Mouse (Mus musculus) liver, embryonic 11.5 days (tissue): ENCODE measurements around the gene Tspan12. TPM values are rescaled to one million over a fixed set of nuclear protein-coding genes. Genes with fewer than 3 reads are reported as not detected.

Source experiments
- ATAC-seq: fragments of 200-750 bp; cut with Nextera tagmentation; replicated peaks from 2 replicates; pipeline ENCODE4 v1.8.0; 2017; ENCODE audit warnings: moderate number of reproducible peaks, mild to moderate bottlenecking, moderate TSS enrichment, moderate library complexity; ENCODE audit not compliant: low FRiP score
- DNase-seq: peaks from one replicate; pipeline ENCODE4 v3.0.0-alpha.2; 2017; ENCODE audit warnings: low spot score
- H3K27ac ChIP-seq: fragments of 300-500 bp; sonication (generic); 2 replicates; pipeline ENCODE4 v1.5.1; 2014; ENCODE audit warnings: mild to moderate bottlenecking, low read depth, low read length, control low read depth
- H3K27me3 ChIP-seq: fragments of 300-500 bp; sonication (generic); replicated peaks from 2 replicates; pipeline ENCODE4 v1.6.1; 2014; ENCODE audit warnings: low read length, mixed read lengths; ENCODE audit not compliant: control insufficient read depth, insufficient read depth
- H3K36me3 ChIP-seq: fragments of 300-500 bp; sonication (generic); 2 replicates; pipeline ENCODE4 v1.6.1; 2014; ENCODE audit warnings: mild to moderate bottlenecking, low read length, moderate library complexity, mixed read lengths; ENCODE audit not compliant: control insufficient read depth, insufficient read depth
- H3K4me1 ChIP-seq: fragments of 300-500 bp; sonication (generic); replicated peaks from 2 replicates; pipeline ENCODE4 v1.6.1; 2014; ENCODE audit warnings: low read length, mixed read lengths; ENCODE audit not compliant: control insufficient read depth, insufficient read depth
- H3K4me2 ChIP-seq: fragments of 300-500 bp; sonication (generic); 2 replicates; pipeline ENCODE4 v1.6.1; 2014; ENCODE audit warnings: mild to moderate bottlenecking, control low read depth, moderate library complexity
- H3K4me3 ChIP-seq: fragments of 300-500 bp; sonication (generic); 2 replicates; pipeline ENCODE4 v1.5.1; 2014; ENCODE audit warnings: low read depth, low read length, control low read depth
- H3K9ac ChIP-seq: fragments of 300-500 bp; sonication (generic); 2 replicates; pipeline ENCODE4 v1.6.1; 2014; ENCODE audit warnings: low read depth, low read length, control low read depth
- H3K9me3 ChIP-seq: fragments of 300-500 bp; sonication (generic); 2 replicates; pipeline ENCODE4 v1.6.1; 2016; ENCODE audit warnings: low read length, inconsistent platforms, mixed read lengths; ENCODE audit not compliant: control insufficient read depth
- WGBS: fragments of 180-500 bp; shearing (Covaris S2); extraction: QIAGEN DNeasy Blood & Tissue Kit; methylation state at CpG from one replicate; pipeline ENCODE4 v1.1.7; 2014; 5-methylcytosine and 5-hydroxymethylcytosine counted together
- polyA plus RNA-seq: library from polyadenylated mRNA; unstranded; fragments of >200 nt; fragmentation: Nextera tagmentation; extraction: Ambion mirVana; gene quantifications from 2 replicates; pipeline ENCODE4 v1.2.1, GENCODE M21; 2014

Tspan12 gene
- polyA plus RNA-seq, 1 experiment from 2014 or later, result 47.9 TPM

DNA sequence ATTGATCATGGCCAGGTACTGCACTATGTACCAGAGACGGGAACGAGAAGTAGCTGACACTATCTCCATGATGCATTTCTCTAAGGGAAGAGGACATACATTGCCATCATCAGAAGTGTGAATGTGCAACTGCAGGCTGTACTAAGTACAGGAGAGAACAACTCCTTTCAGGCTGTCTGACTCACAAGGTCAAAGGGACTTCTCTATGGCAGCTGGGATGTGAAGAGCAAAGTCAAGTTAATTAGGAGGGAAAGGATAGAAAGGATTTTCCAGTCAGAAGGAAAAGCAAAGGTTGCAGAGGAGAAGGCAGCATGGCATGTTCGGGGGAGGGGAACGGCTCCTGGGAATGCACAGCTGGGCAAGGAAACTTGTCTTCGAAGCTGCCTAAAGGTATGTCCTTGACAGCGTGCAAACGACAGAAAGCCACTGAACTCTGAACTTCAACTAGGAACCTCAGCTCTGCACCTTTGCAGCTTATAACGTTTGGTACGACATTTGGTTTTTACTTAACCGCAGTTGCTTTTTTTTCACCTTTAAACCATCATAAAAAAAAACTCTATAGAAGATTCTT is 13.0 kb downstream of the Tspan12 start:
- no peak for DNase-seq

DNA sequence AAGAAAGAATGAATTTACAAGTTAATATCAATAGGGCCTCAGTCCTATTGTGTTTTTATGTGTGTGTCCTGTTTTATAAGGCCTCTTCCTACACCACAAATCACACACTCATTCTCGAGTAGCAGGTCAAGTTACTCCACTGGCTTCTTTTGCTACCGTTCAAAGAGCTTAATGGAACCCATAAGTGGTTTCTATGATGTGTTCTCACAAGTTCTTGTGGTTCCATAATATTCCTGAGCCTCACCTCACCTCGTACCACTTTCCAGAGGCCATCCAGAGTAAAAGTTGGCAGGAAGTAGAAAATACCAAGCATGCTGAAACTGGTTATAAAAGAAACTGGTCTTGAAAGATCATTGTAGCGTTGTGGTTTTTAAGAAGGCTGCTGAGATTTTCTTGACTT is 18.8 kb downstream of the Tspan12 start:
- no peaks in the 10 kb centered on the region for H3K27me3 ChIP-seq

More for the DNA sequence above, 13.0 kb downstream of the Tspan12 start:
- H3K4me1 ChIP-seq, result peaks cover 3% of the 10 kb centered on the region; the same call in 1 of the 2 replicates
- H3K4me2 ChIP-seq, result no peak overlapping the region
- H3K27ac ChIP-seq, result no peak overlapping the region
- H3K9ac ChIP-seq, result no peak overlapping the region
- H3K27me3 ChIP-seq, result no peaks in the 10 kb centered on the region
- H3K4me3 ChIP-seq, result no peak overlapping the region
- H3K9me3 ChIP-seq, result no peaks in the 10 kb centered on the region
- WGBS, result 70% methylated on average over 10 of the region's 10 CpGs
- peaks cover under 1% of the 10 kb centered on the region; the same call in 1 of the 2 replicates for H3K36me3 ChIP-seq
- ATAC-seq, result no peak

DNA sequence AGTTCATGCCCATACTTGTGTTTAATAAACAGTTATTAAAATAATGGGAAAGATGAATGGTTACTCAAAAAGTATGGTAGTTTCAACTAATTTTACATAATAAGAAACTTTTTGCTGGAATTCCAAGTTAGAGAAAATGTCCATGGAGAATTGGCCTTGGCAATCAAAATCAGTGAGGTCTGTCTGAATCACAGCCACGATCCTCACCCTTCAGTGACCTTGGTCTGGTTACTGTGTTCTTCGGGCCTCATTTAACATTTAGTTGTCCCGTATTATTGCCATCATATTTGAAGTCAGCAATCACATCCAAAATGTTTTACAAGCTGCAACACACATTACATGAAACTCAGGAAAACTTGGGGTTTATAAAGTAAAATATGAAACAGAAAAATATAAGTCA is 20.4 kb downstream of the Tspan12 start:
- H3K4me3 ChIP-seq, result no peak overlapping the region
- H3K27ac ChIP-seq, result no peak overlapping the region
- DNase-seq (no peak), ATAC-seq (no peak)
- H3K9ac ChIP-seq, result no peak overlapping the region
- H3K4me2 ChIP-seq, result no peak overlapping the region
- 83% methylated on average over 3 of the region's 3 CpGs for WGBS
- no peaks in the 10 kb centered on the region for H3K9me3 ChIP-seq
- H3K36me3 ChIP-seq, result peaks cover 3% of the 10 kb centered on the region; the same call in 1 of the 2 replicates
- no peaks in the 10 kb centered on the region for H3K27me3 ChIP-seq
- H3K4me1 ChIP-seq, result no peaks in the 10 kb centered on the region

More for the DNA sequence above, 18.8 kb downstream of the Tspan12 start:
- 85% methylated on average over 4 of the region's 4 CpGs for WGBS
- Histone ChIP-seq H3K4me1 (no peaks in the 10 kb centered on the region), H3K4me3 (no peak overlapping the region), H3K9me3 (no peaks in the 10 kb centered on the region), H3K4me2 (no peak overlapping the region), H3K36me3 (peaks cover 3% of the 10 kb centered on the region; the same call in 1 of the 2 replicates), H3K9ac (no peak overlapping the region), H3K27ac (no peak overlapping the region)
- DNase-seq, result no peak
- ATAC-seq, result no peak

DNA sequence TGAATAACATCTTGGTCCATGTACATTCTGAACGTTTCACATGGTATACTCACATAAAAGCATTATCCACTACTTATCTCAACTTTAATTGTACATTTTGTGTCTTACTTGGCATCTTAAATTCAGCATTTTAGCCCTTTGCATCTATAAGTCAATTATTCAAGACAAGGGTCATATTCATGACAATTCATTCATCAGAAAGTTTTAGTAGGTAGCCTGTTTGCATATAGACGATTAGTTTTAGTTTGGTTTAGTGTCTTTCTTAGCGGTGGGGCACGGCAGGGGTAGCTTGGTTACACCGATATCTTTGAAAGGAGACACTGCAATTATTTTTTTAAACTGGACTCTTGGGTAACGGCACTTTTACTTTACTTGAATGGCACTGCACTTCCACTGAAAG is 21.4 kb downstream of the Tspan12 start:
- H3K27me3 ChIP-seq, result no peaks in the 10 kb centered on the region
- H3K27ac ChIP-seq, result no peak overlapping the region
- 76% methylated on average over 6 of the region's 6 CpGs for WGBS
- no peak overlapping the region for H3K4me2 ChIP-seq
- no peak overlapping the region for H3K9ac ChIP-seq
- no peak overlapping the region for H3K4me3 ChIP-seq
- peaks cover 3% of the 10 kb centered on the region; the same call in 1 of the 2 replicates for H3K36me3 ChIP-seq
- no peaks in the 10 kb centered on the region for H3K9me3 ChIP-seq
- ATAC-seq (no peak), DNase-seq (no peak)
- 0 out of 2 replicates have a peak, but pooled peaks cover 2% of the 10 kb centered on the region for H3K4me1 ChIP-seq

DNA sequence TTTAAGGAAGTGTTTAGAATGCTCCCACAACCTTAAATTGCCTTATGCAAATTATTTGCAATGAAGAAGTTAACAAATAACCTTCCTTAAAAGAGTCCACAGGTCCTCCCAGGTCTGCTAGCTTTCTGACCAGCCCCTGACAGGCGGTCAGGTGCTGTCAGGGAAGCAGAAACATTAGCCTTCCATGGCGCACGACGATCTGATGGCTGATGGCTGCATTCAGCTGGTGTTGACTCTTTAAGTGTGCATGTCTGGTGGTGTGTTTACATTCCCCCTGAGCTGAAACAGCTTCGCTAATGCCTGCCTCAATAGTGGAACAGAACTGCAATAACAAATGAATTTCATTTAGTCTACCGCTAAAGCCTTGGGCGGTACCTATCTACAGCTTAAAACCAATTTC is 22.4 kb downstream of the Tspan12 start:
- Histone ChIP-seq H3K4me1 (0 out of 2 replicates have a peak, but pooled peaks cover 3% of the 10 kb centered on the region), H3K4me2 (no peak overlapping the region), H3K27ac (no peak overlapping the region), H3K9ac (no peak overlapping the region), H3K27me3 (no peaks in the 10 kb centered on the region), H3K4me3 (no peak overlapping the region), H3K36me3 (peaks cover 3% of the 10 kb centered on the region; the same call in 1 of the 2 replicates), H3K9me3 (no peaks in the 10 kb centered on the region)
- WGBS, result 69% methylated on average over 7 of the region's 7 CpGs
- ATAC-seq (no peak), DNase-seq (no peak)

DNA sequence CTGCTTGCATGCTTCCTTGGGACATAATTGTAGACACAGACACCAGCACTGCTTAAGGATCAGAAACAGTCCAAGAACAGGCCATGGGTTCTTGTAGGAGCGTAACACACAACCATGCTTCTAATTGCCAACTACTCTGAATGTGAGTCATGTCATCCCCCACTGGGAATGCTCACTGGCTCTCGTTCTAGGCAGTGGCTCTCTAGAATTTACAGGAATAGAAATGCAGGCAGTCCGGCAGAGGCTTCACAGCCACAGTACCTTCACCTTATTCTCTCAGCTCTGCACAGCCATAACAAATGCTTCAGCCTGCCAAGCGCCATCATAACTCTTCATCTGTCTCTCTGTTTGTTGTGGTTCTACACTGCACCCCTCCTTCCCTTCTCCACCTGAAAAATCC is 23.9 kb downstream of the Tspan12 start:
- DNase-seq (no peak), ATAC-seq (no peak)
- H3K4me2 ChIP-seq, result no peak overlapping the region
- no peak overlapping the region for H3K4me3 ChIP-seq
- no peaks in the 10 kb centered on the region for H3K27me3 ChIP-seq
- no peaks in the 10 kb centered on the region for H3K36me3 ChIP-seq
- no peaks in the 10 kb centered on the region for H3K9me3 ChIP-seq
- 74% methylated on average over 4 of the region's 4 CpGs for WGBS
- 0 out of 2 replicates have a peak, but pooled peaks cover 3% of the 10 kb centered on the region for H3K4me1 ChIP-seq
- H3K9ac ChIP-seq, result no peak overlapping the region
- H3K27ac ChIP-seq, result no peak overlapping the region

DNA sequence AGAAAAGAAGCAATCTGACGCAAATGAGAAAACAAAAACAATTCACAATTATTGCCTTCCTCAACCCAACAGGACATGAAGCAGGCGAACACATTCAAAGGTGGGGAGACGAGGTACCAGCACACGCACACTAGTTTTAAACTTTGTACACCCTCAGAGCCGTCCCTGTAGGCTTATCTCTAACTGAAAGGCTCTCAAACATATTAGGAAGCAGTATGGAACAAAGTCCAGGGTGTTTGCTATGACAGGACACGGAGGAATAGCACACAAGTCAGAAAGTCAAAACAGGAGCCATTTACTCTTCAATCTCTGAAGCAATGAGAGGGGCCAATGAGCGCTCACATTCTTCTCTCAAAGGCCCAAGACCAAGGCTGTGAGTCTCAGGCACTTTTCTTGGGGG is 24.3 kb downstream of the Tspan12 start:
- no peak overlapping the region; the same call in 1 of the 2 replicates for H3K27ac ChIP-seq
- 0 out of 2 replicates have a peak, but pooled peaks cover 3% of the 10 kb centered on the region for H3K4me1 ChIP-seq
- H3K4me2 ChIP-seq, result no peak overlapping the region
- no peak overlapping the region for H3K4me3 ChIP-seq
- no peak for ATAC-seq
- H3K36me3 ChIP-seq, result no peaks in the 10 kb centered on the region
- H3K27me3 ChIP-seq, result no peaks in the 10 kb centered on the region
- H3K9ac ChIP-seq, result no peak overlapping the region
- no peaks in the 10 kb centered on the region for H3K9me3 ChIP-seq
- WGBS, result 75% methylated on average over 7 of the region's 7 CpGs
- no peak for DNase-seq

DNA sequence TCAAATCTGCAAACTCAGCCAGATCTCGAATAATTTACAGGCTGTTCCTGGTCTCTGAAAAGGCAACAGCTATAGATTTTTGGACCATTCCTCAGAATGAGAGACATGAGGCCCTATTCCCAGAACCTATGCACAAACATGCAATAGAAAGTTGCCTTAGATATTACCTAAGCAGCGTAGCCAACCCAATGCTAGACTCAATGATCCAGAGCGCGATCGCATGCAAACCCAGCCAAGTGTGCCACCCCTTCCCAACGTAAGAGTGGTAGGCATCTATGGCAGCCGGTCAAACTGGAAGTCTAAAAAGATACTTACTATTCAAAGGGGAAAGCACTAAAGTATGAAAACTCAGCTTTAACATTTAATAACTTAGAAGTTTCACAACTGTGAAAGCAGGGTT is 28.6 kb downstream of the Tspan12 start:
- Histone ChIP-seq H3K27me3 (no peaks in the 10 kb centered on the region), H3K9me3 (no peaks in the 10 kb centered on the region), H3K27ac (no peak overlapping the region), H3K9ac (no peak overlapping the region), H3K4me2 (no peak overlapping the region), H3K36me3 (no peaks in the 10 kb centered on the region), H3K4me1 (0 out of 2 replicates have a peak, but pooled peaks cover 3% of the 10 kb centered on the region), H3K4me3 (no peak overlapping the region)
- WGBS, result 89% methylated on average over 7 of the region's 7 CpGs
- DNase-seq, result no peak
- ATAC-seq, result no peak

DNA sequence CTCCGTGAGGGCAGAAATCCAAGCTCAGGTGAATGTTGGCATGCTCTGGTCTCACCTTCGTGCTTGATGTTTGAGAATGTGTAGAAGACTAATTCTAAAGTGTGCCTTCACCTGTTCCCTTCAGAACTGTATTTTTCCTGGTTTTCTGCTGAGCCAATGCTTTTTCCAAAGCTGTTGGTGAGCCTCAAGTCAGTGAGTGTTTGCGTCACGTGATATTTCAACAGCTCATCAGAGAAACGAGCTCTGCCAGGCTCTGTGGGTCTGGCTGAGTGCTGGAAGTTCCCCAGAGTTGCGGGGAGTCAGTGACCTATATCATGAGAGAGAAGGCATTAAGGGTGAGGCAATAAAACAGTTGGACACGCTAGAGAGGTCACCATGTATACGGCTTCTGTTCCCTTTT is 29.0 kb downstream of the Tspan12 start:
- Histone ChIP-seq H3K4me3 (no peak overlapping the region), H3K9me3 (no peaks in the 10 kb centered on the region), H3K27ac (no peak overlapping the region), H3K9ac (no peak overlapping the region), H3K4me1 (0 out of 2 replicates have a peak, but pooled peaks cover 3% of the 10 kb centered on the region), H3K4me2 (no peak overlapping the region), H3K36me3 (no peaks in the 10 kb centered on the region), H3K27me3 (no peaks in the 10 kb centered on the region)
- DNase-seq (no peak), ATAC-seq (no peak)
- 69% methylated on average over 8 of the region's 8 CpGs for WGBS
